Mouse (Mus musculus) WW6 (cell line): ENCODE data around the gene Tacc3.

Experiments used
- DNase-seq: peaks from one replicate; pipeline ENCODE4 v3.0.0-alpha.2; 2013; ENCODE audit warnings: low read depth, low spot score

Gene Tacc3

GRCm38 (mm10) chr5:33723019-33723640, 65.2 kb downstream of the Tacc3 start:
- no peak for DNase-seq

GRCm38 (mm10) chr5:33723641-33724465, 65.9 kb downstream of the Tacc3 start:
- no peak for DNase-seq

- DNase-seq = no peak
These were observed 68.2 kb downstream of the Tacc3 start for GRCm38 (mm10) chr5:33726081-33726647.

- DNase-seq = no peak
These were observed 69.0 kb downstream of the Tacc3 start for GRCm38 (mm10) chr5:33726891-33727290.
